Mouse (Mus musculus): ENCODE data around the gene Gm5624.
"Not testable (repeated sequence)": the region's sequence is repeated elsewhere in the genome, so short reads cannot be mapped to it uniquely, and the experiment has no call there.

The Gm5624 gene

DNA sequence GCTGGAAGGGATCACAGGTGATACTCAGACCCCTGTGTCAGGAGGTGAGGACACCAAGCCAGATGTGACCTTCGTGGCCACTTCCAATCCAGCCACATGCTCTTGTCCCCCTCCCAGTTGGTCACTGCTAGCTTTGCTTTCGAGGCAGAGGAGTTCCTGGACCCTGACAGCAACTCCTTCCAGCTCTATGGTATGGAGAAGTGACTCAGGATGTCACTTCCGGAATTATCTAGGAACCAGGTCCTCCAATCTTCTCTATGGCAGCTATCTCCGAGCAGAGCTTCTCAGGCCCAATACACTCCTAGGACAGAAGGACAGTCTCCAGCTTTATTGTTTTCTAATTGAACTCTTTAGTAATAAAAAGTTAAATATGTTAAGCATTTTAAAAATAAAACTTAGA, at the start of gene Gm5624:
Gm5624 (minus strand) TSS at position 202 of the 400 bp plus-strand sequence.
- not testable (repeated sequence) for DNase-seq (ENCODE audit: extremely low read depth, low read depth)

DNA sequence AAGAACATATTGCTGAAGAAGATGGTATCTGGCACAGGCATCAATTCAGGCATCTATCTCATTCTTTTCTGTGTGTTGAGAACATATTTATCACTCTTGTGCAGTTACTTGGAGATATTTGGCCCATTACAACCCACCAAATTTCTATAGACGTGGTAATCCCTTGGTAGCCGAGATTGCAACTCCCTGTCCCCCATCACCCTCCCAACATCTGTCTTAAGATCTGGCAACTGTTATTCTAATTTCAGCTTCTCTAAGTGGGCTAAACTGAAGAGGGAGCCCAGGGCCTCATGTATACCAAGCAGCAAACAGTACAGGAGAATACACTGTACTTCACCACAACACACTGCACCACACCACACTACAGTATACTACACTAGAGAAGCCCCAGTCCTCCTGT, 36.0 kb downstream of the Gm5624 start:
- not testable (repeated sequence) for DNase-seq (ENCODE audit: extremely low read depth, low read depth)

DNA sequence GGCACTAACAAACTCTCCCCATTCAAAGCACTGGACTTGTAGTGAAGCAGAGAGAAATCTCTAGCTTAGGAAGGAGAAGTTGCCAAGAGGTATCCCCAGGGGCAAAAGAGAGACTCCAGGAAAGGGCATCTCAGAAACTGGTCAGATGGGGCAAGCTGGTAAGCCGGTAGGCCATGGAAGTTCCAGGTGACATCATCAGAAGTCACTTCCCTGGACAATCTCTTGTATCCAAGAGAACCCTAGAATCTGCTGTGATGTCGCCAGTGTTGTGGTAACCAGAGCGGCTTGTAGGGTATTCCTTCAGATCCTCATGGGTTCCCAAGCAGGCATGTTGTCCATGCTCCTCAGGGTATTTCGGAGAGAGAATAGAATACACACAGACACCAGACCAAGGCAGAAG, 44.9 kb downstream of the Gm5624 start, which contains the start of gene Gm8247:
Gm8247 (plus strand) TSS at position 301 of the 400 bp plus-strand sequence.
- not testable (repeated sequence) for DNase-seq (ENCODE audit: extremely low read depth, low read depth)

DNA sequence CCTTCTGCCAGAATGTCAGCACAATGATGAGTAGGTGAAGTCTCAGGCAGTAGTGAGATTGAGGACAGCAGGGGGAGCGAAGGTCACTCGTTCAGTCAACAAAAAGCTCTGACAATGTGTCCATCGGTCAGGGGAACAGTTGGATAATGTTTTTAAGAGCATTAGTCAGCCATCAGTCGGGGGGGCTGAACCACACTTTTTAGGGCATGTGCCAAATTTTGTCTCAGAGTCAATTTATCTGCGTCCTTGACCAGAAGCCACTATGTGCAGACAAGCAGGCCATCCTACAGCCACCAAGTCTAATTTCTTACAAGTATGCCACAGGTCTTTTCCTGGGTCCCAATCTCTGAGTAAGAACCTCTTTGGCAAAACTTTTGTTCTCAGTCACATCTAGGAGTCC, 79.8 kb downstream of the Gm5624 start:
- not testable (repeated sequence) for DNase-seq (ENCODE audit: extremely low read depth, low read depth)

DNA sequence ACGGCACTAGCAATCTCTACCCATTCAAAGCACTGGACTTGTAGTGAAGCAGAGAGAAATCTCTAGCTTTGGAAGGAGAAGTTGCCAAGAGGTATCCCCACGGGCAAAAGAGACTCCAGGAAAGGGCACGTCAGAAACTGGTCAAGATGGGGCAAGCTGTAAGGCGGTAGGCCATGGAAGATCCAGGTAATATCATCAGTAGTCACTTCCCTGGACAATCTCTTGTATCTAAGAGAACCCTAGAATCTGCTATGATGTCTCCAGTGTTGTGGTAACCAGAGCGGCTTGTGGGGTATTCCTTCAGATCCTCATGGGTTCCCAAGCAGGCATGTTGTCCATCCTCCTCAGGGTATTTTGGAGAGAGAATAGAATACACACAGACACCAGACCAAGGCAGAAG, 109.8 kb downstream of the Gm5624 start, which contains the start of gene Gm17093:
Gm17093 (plus strand) TSS at position 301 of the 400 bp plus-strand sequence.
- DNase-seq (ENCODE audit: extremely low read depth, low read depth): not testable (repeated sequence)

Measured in MEL-GATA-1-ER (cell line).